Mouse (Mus musculus) neural tube, embryonic 11.5 days (tissue): ENCODE results near the gene Rd3. TPM values are rescaled to one million over a fixed set of nuclear protein-coding genes. Genes with fewer than 3 reads are reported as not detected.

ENCODE experiments used
- ATAC-seq: fragments of 200-750 bp; cut with Nextera tagmentation; 2 replicates; pipeline ENCODE4 v1.8.0; 2017; ENCODE audit warnings: moderate number of reproducible peaks, mild to moderate bottlenecking, moderate TSS enrichment, moderate library complexity; ENCODE audit not compliant: insufficient read depth, low FRiP score, low TSS enrichment
- DNase-seq: peaks from one replicate; pipeline ENCODE4 v3.0.0-alpha.2; 2015; ENCODE audit warnings: low spot score
- H3K27ac ChIP-seq: fragments of 300-500 bp; sonication (generic); 2 replicates; pipeline ENCODE4 v1.5.1; 2014; ENCODE audit warnings: low read depth, mild to moderate bottlenecking, low read length
- H3K27me3 ChIP-seq: fragments of 300-500 bp; sonication (generic); 2 replicates; pipeline ENCODE4 v1.6.1; 2014; ENCODE audit warnings: mild to moderate bottlenecking, low read length, mixed read lengths; ENCODE audit not compliant: control insufficient read depth, insufficient read depth
- H3K36me3 ChIP-seq: fragments of 300-500 bp; sonication (generic); 2 replicates; pipeline ENCODE4 v1.6.1; 2014; ENCODE audit warnings: mild to moderate bottlenecking, low read length, moderate library complexity, mixed read lengths; ENCODE audit not compliant: control insufficient read depth, insufficient read depth
- H3K4me1 ChIP-seq: fragments of 300-500 bp; sonication (generic); 2 replicates; pipeline ENCODE4 v1.6.1; 2014; ENCODE audit warnings: low read length, mixed read lengths; ENCODE audit not compliant: control insufficient read depth, insufficient read depth
- H3K4me2 ChIP-seq: fragments of 300-500 bp; sonication (generic); 2 replicates; pipeline ENCODE4 v1.6.1; 2014; ENCODE audit warnings: low read depth, mild to moderate bottlenecking, moderate library complexity
- H3K4me3 ChIP-seq: fragments of 300-500 bp; sonication (generic); 2 replicates; pipeline ENCODE4 v1.5.1; 2014; ENCODE audit warnings: low read depth, low read length
- H3K9ac ChIP-seq: fragments of 300-500 bp; sonication (generic); 2 replicates; pipeline ENCODE4 v1.6.1; 2014; ENCODE audit warnings: mild to moderate bottlenecking, low read length
- H3K9me3 ChIP-seq: fragments of 300-500 bp; sonication (generic); 2 replicates; pipeline ENCODE4 v1.6.1; 2016; ENCODE audit warnings: low read length; ENCODE audit not compliant: control insufficient read depth
- WGBS: fragments of 180-500 bp; shearing (Covaris S2); extraction: QIAGEN DNeasy Blood & Tissue Kit; methylation state at CpG from one replicate; pipeline ENCODE4 v1.1.7; 2014; 5-methylcytosine and 5-hydroxymethylcytosine counted together
- polyA plus RNA-seq: library from polyadenylated mRNA; unstranded; fragments of >200 nt; fragmentation: Nextera tagmentation; extraction: Ambion mirVana; gene quantifications from 2 replicates; pipeline ENCODE4 v1.2.1, GENCODE M21; 2014

Gene Rd3
- polyA plus RNA-seq, 1 experiment from 2014 or later: 1.3 TPM

DNA sequence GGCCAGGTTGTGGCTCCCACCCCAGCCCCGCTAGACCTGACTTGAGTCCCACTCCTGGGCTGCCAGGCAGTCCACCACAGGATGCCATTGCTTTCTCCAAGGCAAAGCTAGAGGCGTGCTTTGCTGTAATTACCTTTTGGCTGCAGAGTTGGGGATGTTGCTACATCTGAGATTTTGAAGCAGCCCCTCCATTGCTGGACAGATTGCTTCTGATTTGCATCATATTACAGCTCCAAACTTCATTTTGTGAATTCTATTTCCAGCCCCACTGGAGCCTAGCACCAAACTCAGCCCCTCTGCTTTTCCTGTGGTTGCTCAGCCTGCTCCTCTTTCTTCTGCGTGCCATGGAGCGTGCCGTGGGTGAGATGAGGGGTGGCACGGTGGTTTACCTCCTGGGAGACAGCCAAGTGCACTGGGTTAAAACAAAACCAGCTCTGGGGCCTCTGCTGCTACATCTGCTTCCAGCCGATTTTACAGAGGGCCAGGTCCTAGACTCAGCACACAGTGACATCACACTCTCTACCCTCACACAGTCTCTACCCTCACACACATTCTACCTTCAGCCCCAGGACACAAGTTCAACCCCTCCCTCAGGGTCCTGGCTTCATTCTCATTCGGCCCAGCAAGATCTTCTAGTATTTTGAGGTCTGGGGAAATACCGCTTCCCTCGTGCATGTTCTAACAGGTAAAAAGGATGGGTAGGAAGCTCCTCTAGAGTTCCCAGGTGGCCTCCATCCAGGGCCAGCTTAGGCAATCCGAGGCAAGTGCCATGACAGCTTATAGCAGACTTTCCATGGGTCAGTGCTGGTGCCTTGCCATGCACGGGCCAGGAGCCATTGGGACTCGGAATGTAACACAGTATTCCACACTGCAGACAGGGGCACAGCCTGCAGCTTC, 2.4 kb upstream of the Rd3 start:
- Histone ChIP-seq H3K4me1 (no peaks in the 10 kb centered on the region), H3K4me3 (no peak overlapping the region), H3K4me2 (no peak overlapping the region), H3K27ac (no peak overlapping the region), H3K9ac (no peak overlapping the region), H3K36me3 (no peaks in the 10 kb centered on the region), H3K27me3 (no peaks in the 10 kb centered on the region), H3K9me3 (no peaks in the 10 kb centered on the region)
- WGBS: 77% methylated on average over 13 of the region's 13 CpGs
- ATAC-seq: no peak
- no peak for DNase-seq

DNA sequence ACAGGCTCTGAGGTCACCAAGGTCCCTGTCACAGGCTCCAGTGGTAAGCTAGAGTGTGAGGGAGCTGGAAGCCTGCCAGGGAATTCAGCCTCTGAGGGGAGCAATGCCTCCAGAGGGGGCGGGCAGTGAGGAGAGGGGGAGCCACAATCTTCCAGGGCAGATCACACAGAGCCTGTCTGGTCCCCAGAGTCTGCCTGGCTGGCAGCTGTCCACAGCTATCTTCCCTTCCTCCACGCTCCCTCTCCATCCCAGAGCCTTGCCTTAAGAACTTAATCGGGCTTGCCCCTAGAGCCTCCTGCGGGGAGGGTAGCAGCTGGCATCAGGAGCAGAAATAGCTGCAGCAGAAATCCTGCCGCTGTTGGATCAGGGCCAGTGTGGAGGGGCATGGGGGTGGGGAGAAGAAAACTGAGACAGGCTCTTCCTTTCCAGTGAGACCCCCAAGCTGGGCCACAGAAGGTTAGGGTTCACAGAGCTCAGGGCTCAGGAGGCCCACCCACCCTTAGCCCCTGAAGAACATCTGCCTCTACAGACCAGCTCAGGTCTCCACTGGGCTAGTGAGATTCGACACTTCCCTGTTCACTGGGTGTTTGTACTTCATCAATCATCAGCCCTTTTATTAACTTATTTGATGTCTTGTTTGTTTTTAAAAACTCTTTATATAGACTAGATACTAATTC, 4.4 kb downstream of the Rd3 start:
- Histone ChIP-seq H3K36me3 (no peaks in the 10 kb centered on the region), H3K4me2 (no peak overlapping the region), H3K4me3 (no peak overlapping the region), H3K4me1 (peaks cover 3% of the 10 kb centered on the region; the same call in 1 of the 2 replicates), H3K9ac (no peak overlapping the region), H3K27me3 (no peaks in the 10 kb centered on the region), H3K27ac (no peak overlapping the region), H3K9me3 (no peaks in the 10 kb centered on the region)
- DNase-seq (peak; percentile 35), ATAC-seq (0 out of 2 replicates have a peak, but pooled peaks have one; percentile 54)
- 43% methylated on average over 6 of the region's 6 CpGs for WGBS

DNA sequence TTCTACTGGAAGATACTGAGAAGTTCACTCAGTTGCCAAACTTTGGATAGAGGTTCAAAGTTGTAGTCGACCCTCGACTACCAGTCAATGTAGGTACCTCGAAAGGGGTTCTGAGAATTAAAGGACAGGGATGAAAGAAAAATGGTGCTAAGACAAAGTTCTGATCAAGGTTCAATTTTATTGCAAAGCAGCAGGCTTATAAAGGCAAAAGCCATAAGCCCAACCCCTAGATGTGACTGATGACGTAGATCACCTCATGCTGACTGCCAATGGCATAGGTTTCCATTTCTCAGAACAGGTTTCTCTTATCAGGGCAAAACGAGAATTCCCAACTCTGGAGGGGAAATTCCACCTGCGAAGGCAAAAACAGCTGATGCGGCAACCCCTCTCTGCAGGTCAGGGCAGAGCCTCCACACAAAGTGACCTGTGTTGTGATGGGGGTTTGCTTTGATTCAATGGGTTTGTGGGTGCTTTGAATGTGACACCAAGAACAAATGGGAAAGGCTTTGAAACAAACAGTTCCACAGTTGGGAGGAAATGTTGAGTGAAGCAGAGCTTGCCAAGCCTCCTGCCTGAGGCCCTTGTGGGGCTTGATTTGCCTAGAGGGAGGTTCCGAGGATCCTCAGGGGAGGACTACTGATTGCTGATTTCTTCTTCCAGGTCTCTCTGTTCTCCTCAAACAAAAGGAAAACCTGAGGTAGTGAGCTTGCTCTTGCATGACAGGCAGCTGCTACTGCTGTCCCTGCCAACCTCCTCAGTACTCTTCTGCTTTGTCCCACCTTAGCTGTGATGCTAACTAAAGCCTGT, 9.7 kb downstream of the Rd3 start:
- Histone ChIP-seq H3K27ac (no peak overlapping the region), H3K4me3 (no peak overlapping the region), H3K9ac (no peak overlapping the region), H3K36me3 (no peaks in the 10 kb centered on the region), H3K9me3 (no peaks in the 10 kb centered on the region), H3K27me3 (no peaks in the 10 kb centered on the region), H3K4me2 (no peak overlapping the region), H3K4me1 (no peaks in the 10 kb centered on the region)
- no peak for DNase-seq
- ATAC-seq: no peak
- 82% methylated on average over 8 of the region's 8 CpGs for WGBS

DNA sequence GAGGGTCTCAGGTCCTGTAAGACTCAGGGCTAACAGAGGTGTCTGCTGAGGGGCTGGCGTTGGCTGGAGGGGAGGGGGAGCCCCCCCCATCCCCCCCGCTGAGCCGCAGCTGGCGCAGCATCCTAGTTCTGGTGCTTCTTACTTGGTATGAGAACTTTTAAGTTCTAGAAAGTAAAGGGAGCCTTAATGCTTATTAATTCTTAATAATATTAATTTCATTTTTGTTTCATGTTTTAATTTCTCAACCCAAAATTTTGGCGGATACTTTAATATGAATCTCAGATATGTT, 10.3 kb downstream of the Rd3 start:
- ATAC-seq (no peak), DNase-seq (no peak)
- Histone ChIP-seq H3K4me2 (no peak overlapping the region), H3K4me3 (no peak overlapping the region), H3K36me3 (no peaks in the 10 kb centered on the region), H3K9me3 (no peaks in the 10 kb centered on the region), H3K27ac (no peak overlapping the region), H3K4me1 (no peaks in the 10 kb centered on the region), H3K27me3 (no peaks in the 10 kb centered on the region), H3K9ac (no peak overlapping the region)
- WGBS: 52% methylated on average over 5 of the region's 5 CpGs

DNA sequence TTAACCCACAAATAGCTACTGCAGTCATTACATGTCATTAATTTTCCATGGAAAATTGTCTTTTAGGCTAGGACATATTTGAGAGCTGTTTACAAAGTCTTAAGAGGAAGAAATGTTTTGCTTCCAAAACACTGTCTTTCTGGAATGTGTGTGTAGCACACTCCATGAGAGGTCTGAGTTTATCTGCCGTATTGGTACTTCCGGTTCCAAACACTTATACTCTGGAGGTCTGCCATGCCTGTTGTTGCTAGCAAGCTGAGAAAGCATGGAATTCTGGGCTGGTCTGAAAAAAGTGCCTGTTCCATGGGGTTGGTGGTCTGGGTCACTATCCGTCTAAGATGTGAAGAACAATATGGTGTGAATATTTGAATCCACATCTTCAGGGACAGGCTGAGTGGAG, 11.5 kb downstream of the Rd3 start:
- ATAC-seq (no peak), DNase-seq (no peak)
- Histone ChIP-seq H3K9ac (no peak overlapping the region), H3K4me1 (no peaks in the 10 kb centered on the region), H3K36me3 (no peaks in the 10 kb centered on the region), H3K27me3 (no peaks in the 10 kb centered on the region), H3K4me2 (no peak overlapping the region), H3K4me3 (no peak overlapping the region), H3K9me3 (no peaks in the 10 kb centered on the region), H3K27ac (no peak overlapping the region)
- 93% methylated on average over 3 of the region's 3 CpGs for WGBS

DNA sequence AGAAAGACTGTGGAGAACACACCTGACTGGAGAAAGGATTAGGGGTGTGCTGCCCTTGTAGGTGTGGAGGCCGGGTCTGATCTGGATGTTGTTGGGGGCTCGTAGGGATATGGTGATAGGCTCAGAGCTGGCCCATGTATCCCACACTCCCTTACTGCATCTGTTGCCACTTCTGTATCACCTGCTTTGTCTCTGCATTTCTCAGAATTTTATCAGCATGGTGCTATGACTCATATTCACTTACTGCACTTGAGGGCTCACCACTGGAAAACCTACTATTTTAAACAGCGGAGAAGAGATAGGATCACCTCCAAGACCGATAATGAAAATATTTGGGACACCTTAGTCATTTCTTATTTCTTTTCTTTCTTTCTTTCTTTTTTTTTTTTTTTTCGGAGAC, 11.9 kb downstream of the Rd3 start:
- no peak for DNase-seq
- H3K27ac ChIP-seq: no peak overlapping the region
- H3K4me3 ChIP-seq: no peak overlapping the region
- no peaks in the 10 kb centered on the region for H3K9me3 ChIP-seq
- ATAC-seq: no peak
- 92% methylated on average over 5 of the region's 5 CpGs for WGBS
- no peak overlapping the region for H3K4me2 ChIP-seq
- H3K36me3 ChIP-seq: no peaks in the 10 kb centered on the region
- H3K27me3 ChIP-seq: no peaks in the 10 kb centered on the region
- no peaks in the 10 kb centered on the region for H3K4me1 ChIP-seq
- no peak overlapping the region for H3K9ac ChIP-seq

DNA sequence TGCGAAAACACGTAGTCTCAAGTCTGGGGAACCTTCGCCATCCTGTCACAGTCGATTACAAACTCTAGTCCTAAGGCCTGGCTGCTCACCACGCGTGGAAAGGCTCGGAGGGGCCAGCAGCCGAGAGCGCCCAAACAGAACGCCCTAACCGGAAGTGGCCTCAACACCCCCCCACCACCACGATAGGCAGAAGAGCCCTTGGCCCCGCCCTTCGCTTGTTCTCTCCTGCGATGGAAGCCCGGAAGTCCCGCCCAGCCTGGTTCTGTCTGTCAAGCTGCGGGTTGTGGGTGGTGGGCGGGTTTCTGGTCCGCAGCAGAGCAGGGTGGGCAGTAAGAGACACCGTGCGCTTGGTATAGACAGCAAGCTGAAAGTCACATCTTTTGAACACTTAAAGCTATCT, 12.8 kb downstream of the Rd3 start:
- Histone ChIP-seq H3K4me3 (peak overlapping the region; percentile 56), H3K36me3 (no peaks in the 10 kb centered on the region), H3K4me1 (no peaks in the 10 kb centered on the region), H3K9ac (peak overlapping the region; percentile 66), H3K27ac (no peak overlapping the region), H3K4me2 (peak overlapping the region; percentile 48), H3K27me3 (no peaks in the 10 kb centered on the region), H3K9me3 (no peaks in the 10 kb centered on the region)
- DNase-seq (peak; percentile 96), ATAC-seq (peak; percentile 97)
- 0% methylated on average over 22 of the region's 22 CpGs for WGBS

- H3K4me2 ChIP-seq: no peak overlapping the region
- 81% methylated on average over 7 of the region's 7 CpGs for WGBS
- no peak overlapping the region for H3K4me3 ChIP-seq
These were observed 15.0 kb downstream of the Rd3 start for GRCm38 (mm10) chr1:191992040-191992780.

More at GRCm38 (mm10) chr1:191992040-191992780, 15.0 kb downstream of the Rd3 start:
- H3K4me1 ChIP-seq: no peaks in the 10 kb centered on the region
- DNase-seq: no peak
- H3K27me3 ChIP-seq: no peaks in the 10 kb centered on the region
- ATAC-seq: no peak
- no peaks in the 10 kb centered on the region for H3K36me3 ChIP-seq
- H3K27ac ChIP-seq: no peak overlapping the region
- no peaks in the 10 kb centered on the region for H3K9me3 ChIP-seq
- no peak overlapping the region for H3K9ac ChIP-seq
